Comparison of ENCODE assay signal across 9 mouse cellular contexts in genomic region chr17:87460669-87461498, GRCm38 (mm10). TPM values are rescaled to one million over a fixed set of nuclear protein-coding genes. Genes with fewer than 3 reads are reported as not detected.
DNase-seq lines count a peak whose midpoint lies in the region; ATAC-seq and TF ChIP-seq lines count a peak whose summit lies in the region.
"Had no signal": no experiment of that assay in that cellular context is flagged by ENCODE, and none has a peak within 500 bp of the region (broad histone marks: within the 10 kb centered on the region; RNA-seq: fewer than 3 reads in every experiment).

No protein-coding gene starts in this region.

- no peaks in the 10 kb centered on the region for H3K9me3 ChIP-seq in forebrain, embryonic 15.5 days
- H3K9me3 ChIP-seq: G1E had no signal

- peak overlapping the region; percentile 88 for H3K27ac ChIP-seq in left cerebral cortex, adult 2 months
- peak overlapping the region; percentile 65 for H3K27ac ChIP-seq in forebrain, embryonic 15.5 days (replicated peaks)
- H3K27ac ChIP-seq in olfactory bulb, adult 2 months (ENCODE audit: insufficient read depth, low read depth, low read length) = peak overlapping the region; percentile 58

- TF ChIP-seq CTCF in left cerebral cortex, adult 2 months (IDR thresholded peaks at IDR 0.05) = no peak
- TF ChIP-seq CTCF in olfactory bulb, adult 2 months (IDR thresholded peaks at IDR 0.05; ENCODE audit: insufficient read depth, low read depth, low read length) = no peak

- H3K27me3 ChIP-seq in forebrain, embryonic 15.5 days = no peaks in the 10 kb centered on the region

- H3K4me2 ChIP-seq in forebrain, embryonic 15.5 days (replicated peaks) = peak overlapping the region; percentile 23

- no peak for DNase-seq in left cerebral cortex, adult 2 months (ENCODE audit: extremely low spot score in 1 of 2, low spot score in 2 of 2)
- no peak for DNase-seq in left cerebral cortex, adult 11 months (ENCODE audit: low spot score)
- peak; percentile 50 for DNase-seq in kidney, postnatal 10 days
- DNase-seq in layer of hippocampus, postnatal 25 days (ENCODE audit: extremely low spot score in 1 of 2, low spot score in 1 of 2) = no peak
- DNase-seq in cerebellum, postnatal 4 days (ENCODE audit: low spot score in 2 of 2) = no peak

- peak overlapping the region; percentile 22; the same call in 1 of the 2 replicates for H3K9ac ChIP-seq in forebrain, embryonic 15.5 days (replicated peaks)

- H3K36me3 ChIP-seq in forebrain, embryonic 15.5 days = no peaks in the 10 kb centered on the region
- H3K36me3 ChIP-seq: G1E had no signal

- intact Hi-C loops in left cerebral cortex, adult 2 months (cut with DNase I) = loop anchor here (2.0 to 5.0 kb wide), 3 partner anchors 14 to 61 kb away; no protein-coding TSS in a partner anchor

- ATAC-seq in forebrain, embryonic 15.5 days (replicated peaks) = peak; percentile 62
- ATAC-seq in erythroid progenitor cell, adult 5-6 weeks (replicated peaks; ENCODE audit: low FRiP score, poor library complexity, severe bottlenecking) = no peak

- H3K4me1 ChIP-seq in forebrain, embryonic 15.5 days = peaks cover 39% of the 10 kb centered on the region
- H3K4me1 ChIP-seq in olfactory bulb, adult 2 months (ENCODE audit: control insufficient read depth, insufficient read depth, low read length) = peaks cover 27% of the 10 kb centered on the region

- no peak for TF ChIP-seq POLR2A in olfactory bulb, adult 2 months (IDR thresholded peaks at IDR 0.05; ENCODE audit: insufficient read depth, low read depth, low read length)

- 18% methylated on average over 17 of the region's 17 CpGs for WGBS in forebrain, embryonic 15.5 days
- 34% methylated on average over 17 of the region's 17 CpGs for WGBS in olfactory bulb, adult 2 months

- 0 out of 2 replicates have a peak overlapping the region, but pooled peaks have one; percentile 1 for H3K4me3 ChIP-seq in left cerebral cortex, adult 2 months
- no peak overlapping the region for H3K4me3 ChIP-seq in forebrain, embryonic 15.5 days
- no peak overlapping the region for H3K4me3 ChIP-seq in olfactory bulb, adult 2 months (ENCODE audit: insufficient read depth, low read depth, low read length)

RNA-seq across cellular contexts. Expression of gene Calm2, which starts 14.1 kb away (rescaled TPM):
- total RNA-seq in left cerebral cortex, adult 2 months (2021) = 1,000 to 10,000 TPM; 2,083 to 2,187 TPM
- 1,787 and 1,813 TPM in 2 replicates for polyA plus RNA-seq in forebrain, embryonic 15.5 days (2015; fragmentation: Nextera tagmentation; extraction: Ambion mirVana)
- 549 and 1,470 TPM in 2 replicates for polyA plus RNA-seq in olfactory bulb, adult 2 months (2012; ENCODE audit: insufficient read depth, insufficient read length, low replicate concordance, missing spikeins)
- total RNA-seq in layer of hippocampus, postnatal 25 days (2021) = 1,000 to 10,000 TPM; 2,126 to 2,271 TPM
- 389 and 401 TPM in 2 replicates for total RNA-seq in erythroid progenitor cell, adult 5-6 weeks (2015; ENCODE audit: low replicate concordance)
- total RNA-seq in erythroid progenitor cell, adult 5-6 weeks (2017; ENCODE audit: low replicate concordance) = 511 and 672 TPM in 2 replicates

RNA-seq across cellular contexts. Expression of gene Stpg4, which starts 33.3 kb away (rescaled TPM):
- not detected for total RNA-seq in left cerebral cortex, adult 2 months (2021)
- not detected in 2 replicates for polyA plus RNA-seq in forebrain, embryonic 15.5 days (2015; fragmentation: Nextera tagmentation; extraction: Ambion mirVana)
- not detected in 2 replicates for polyA plus RNA-seq in olfactory bulb, adult 2 months (2012; ENCODE audit: insufficient read depth, insufficient read length, low replicate concordance, missing spikeins)
- total RNA-seq in layer of hippocampus, postnatal 25 days (2021) = not detected
- total RNA-seq in erythroid progenitor cell, adult 5-6 weeks (2015; ENCODE audit: low replicate concordance) = not detected in 2 replicates
- total RNA-seq in erythroid progenitor cell, adult 5-6 weeks (2017; ENCODE audit: low replicate concordance) = 3.1 TPM in 1 of 2 replicates, not detected in the other
- polyA plus RNA-seq: G1E had no signal
